Mouse (Mus musculus) liver, embryonic 13.5 days (tissue): ENCODE results near the gene Olfr799. TPM values are rescaled to one million over a fixed set of nuclear protein-coding genes. Genes with fewer than 3 reads are reported as not detected.

Experiments used
- polyA plus RNA-seq: library from polyadenylated mRNA; unstranded; fragments of >200 nt; fragmentation: Nextera tagmentation; extraction: Ambion mirVana; gene quantifications from 2 replicates; pipeline ENCODE4 v1.2.1, GENCODE M21; 2015

Olfr799 gene
- polyA plus RNA-seq, 1 experiment from 2014 or later: not detected

Other genes with a start within 250 kb of the Olfr799 start
- gene Olfr785, start 232.1 kb upstream of the Olfr799 start, polyA plus RNA-seq: not detected in 2 replicates
- gene Olfr786, start 210.2 kb upstream of the Olfr799 start, polyA plus RNA-seq: not detected in 2 replicates
- gene Olfr787, start 175.6 kb upstream of the Olfr799 start, polyA plus RNA-seq: not detected in 2 replicates
- not detected in 2 replicates for gene Olfr788, start 166.5 kb upstream of the Olfr799 start, polyA plus RNA-seq
- not detected in 2 replicates for gene Olfr789, start 152.7 kb upstream of the Olfr799 start, polyA plus RNA-seq
- gene Olfr790, start 139.0 kb upstream of the Olfr799 start, polyA plus RNA-seq: not detected in 2 replicates
- gene Olfr791, start 115.7 kb upstream of the Olfr799 start, polyA plus RNA-seq: not detected in 2 replicates
- not detected in 2 replicates for gene Olfr792, start 98.3 kb upstream of the Olfr799 start, polyA plus RNA-seq
- not detected in 2 replicates for gene Olfr794, start 69.8 kb upstream of the Olfr799 start, polyA plus RNA-seq
- not detected in 2 replicates for gene Olfr796, start 24.9 kb upstream of the Olfr799 start, polyA plus RNA-seq
- gene Olfr798, start 9.6 kb upstream of the Olfr799 start, polyA plus RNA-seq: not detected in 2 replicates
- gene Olfr800, start 20.2 kb downstream of the Olfr799 start, polyA plus RNA-seq: not detected in 2 replicates
- gene Olfr801, start 36.4 kb downstream of the Olfr799 start, polyA plus RNA-seq: not detected in 2 replicates
- gene Olfr802, start 50.7 kb downstream of the Olfr799 start, polyA plus RNA-seq: not detected in 2 replicates
- not detected in 2 replicates for gene Olfr803, start 56.8 kb downstream of the Olfr799 start, polyA plus RNA-seq
- gene Olfr804, start 65.7 kb downstream of the Olfr799 start, polyA plus RNA-seq: not detected in 2 replicates
- not detected in 2 replicates for gene Olfr805, start 91.9 kb downstream of the Olfr799 start, polyA plus RNA-seq
- not detected in 2 replicates for gene Olfr806, start 104.4 kb downstream of the Olfr799 start, polyA plus RNA-seq
- not detected in 2 replicates for gene Olfr807, start 120.3 kb downstream of the Olfr799 start, polyA plus RNA-seq
- not detected in 2 replicates for gene Olfr808, start 128.0 kb downstream of the Olfr799 start, polyA plus RNA-seq
- not detected in 2 replicates for gene Olfr809, start 137.2 kb downstream of the Olfr799 start, polyA plus RNA-seq
- gene Olfr810, start 157.4 kb downstream of the Olfr799 start, polyA plus RNA-seq: not detected in 2 replicates
- gene Olfr811, start 166.9 kb downstream of the Olfr799 start, polyA plus RNA-seq: not detected in 2 replicates
- gene Olfr812, start 208.6 kb downstream of the Olfr799 start, polyA plus RNA-seq: not detected in 2 replicates
- gene Olfr813, start 217.9 kb downstream of the Olfr799 start, polyA plus RNA-seq: not detected in 2 replicates
- gene Olfr814, start 242.4 kb downstream of the Olfr799 start, polyA plus RNA-seq: not detected in 2 replicates